Mouse (Mus musculus) embryonic facial prominence, embryonic 15.5 days (tissue): ENCODE data around the gene Alg5. TPM values are rescaled to one million over a fixed set of nuclear protein-coding genes. Genes with fewer than 3 reads are reported as not detected.

Experiments
- polyA plus RNA-seq: library from polyadenylated mRNA; unstranded; fragments of >200 nt; fragmentation: Nextera tagmentation; extraction: Ambion mirVana; gene quantifications from 2 replicates; pipeline ENCODE4 v1.2.1, GENCODE M21; 2015

Gene Alg5
- polyA plus RNA-seq, 1 experiment from 2014 or later = 58.4 TPM

Other genes with a start within 250 kb of the Alg5 start
- 94.0 and 107 TPM in 2 replicates for gene Supt20, start 42.7 kb upstream of the Alg5 start, polyA plus RNA-seq
- 0.45 TPM in 1 of 2 replicates, not detected in the other for gene Gm21958, start 21.2 kb upstream of the Alg5 start, polyA plus RNA-seq
- 100 and 104 TPM in 2 replicates for gene Exosc8, start 146 bp upstream of the Alg5 start, polyA plus RNA-seq
- gene Smad9, start 20.0 kb downstream of the Alg5 start, polyA plus RNA-seq = 1.2 TPM in 2 replicates
- gene Rfxap, start 72.3 kb downstream of the Alg5 start, polyA plus RNA-seq = 44.7 and 45.9 TPM in 2 replicates
- gene Sertm1, start 180.3 kb downstream of the Alg5 start, polyA plus RNA-seq = 0.16 TPM in 1 of 2 replicates, not detected in the other